Mouse (Mus musculus) MN1 (cell line): ENCODE data around the gene Taar8c.
A peak's percentile ranks its signal among the peaks of the same experiment; 100 is the strongest.
"Not testable (repeated sequence)": the region's sequence is repeated elsewhere in the genome, so short reads cannot be mapped to it uniquely, and the experiment has no call there.

Source experiments
- DNase-seq: peaks from one replicate; pipeline ENCODE4 v3.0.0-alpha.2; 2016; ENCODE audit warnings: low spot score

Taar8c gene

DNA sequence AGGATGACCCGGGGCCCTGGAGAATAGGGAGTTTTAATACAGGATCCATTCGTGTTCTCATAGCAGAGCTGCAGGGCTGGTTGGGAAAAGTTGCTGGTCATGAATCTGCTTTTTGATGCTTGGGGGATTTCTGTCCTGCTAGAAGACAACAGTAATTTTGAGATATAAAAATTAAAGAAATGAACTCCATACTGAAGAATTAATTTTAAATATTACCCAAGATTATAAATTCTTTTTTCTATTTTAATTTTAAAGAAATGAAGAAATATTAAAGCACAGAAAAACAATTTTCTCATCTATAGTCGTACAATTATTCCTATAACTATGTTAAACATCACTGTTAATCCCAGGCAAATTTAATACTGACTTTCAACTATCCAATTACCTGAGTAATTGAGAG, at the start of gene Taar8c:
Gene Taar8c, minus strand, starts transcription at position 101 of the 400 bp plus-strand sequence.
- DNase-seq: not testable (repeated sequence)

DNA sequence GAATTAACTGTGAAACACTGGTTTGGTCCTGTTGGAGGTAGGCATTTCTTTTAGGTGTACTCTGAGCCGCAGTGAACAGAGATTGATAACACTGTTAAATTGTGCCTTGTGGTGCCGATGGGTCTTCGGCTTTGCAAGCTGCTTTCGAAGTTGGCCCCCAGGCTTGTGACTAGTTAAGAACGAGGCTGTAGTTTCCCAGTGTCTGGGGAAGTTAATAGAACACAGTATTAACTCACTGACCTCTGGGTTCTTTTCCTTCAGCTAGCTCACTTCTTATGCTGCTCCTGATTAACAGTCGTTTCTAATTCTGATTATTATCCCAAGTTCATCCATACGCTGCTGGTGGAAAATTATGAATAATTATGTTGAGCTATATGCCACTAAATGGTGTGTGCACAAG, 48.4 kb upstream of the Taar8c start:
- DNase-seq: no peak

DNA sequence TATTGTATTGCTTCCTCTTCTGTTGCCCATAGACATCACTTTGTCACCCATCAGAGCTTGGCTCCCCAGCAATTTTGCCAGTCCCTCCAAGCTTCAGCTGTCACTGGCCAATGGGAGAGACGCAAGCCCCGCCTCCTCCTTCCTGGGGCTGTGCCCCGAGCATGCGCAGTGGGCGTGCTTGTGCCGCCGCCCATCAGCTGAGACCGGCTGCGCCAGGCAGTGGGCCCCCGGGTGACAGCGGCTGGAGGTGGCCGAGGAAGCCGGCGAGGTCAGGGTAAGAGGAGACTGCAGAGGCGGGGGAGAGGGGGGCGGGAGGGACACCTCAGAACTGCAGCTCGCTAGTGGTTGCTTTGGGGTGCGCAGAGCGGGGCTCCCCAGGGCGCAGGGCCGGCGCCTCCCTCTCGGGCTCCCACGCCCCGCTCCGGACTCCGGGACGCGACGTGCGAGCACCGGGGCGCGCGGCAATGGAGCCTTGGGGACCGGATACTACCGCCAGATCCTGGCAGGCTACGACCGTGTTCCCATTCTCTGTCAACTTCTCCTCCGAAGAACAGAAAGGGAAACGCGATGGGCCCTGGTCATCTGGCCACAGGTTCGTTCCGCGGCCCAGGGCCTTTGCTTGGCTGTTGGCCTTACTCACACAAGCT, 47.5 kb upstream of the Taar8c start, which contains the start of gene Stx7:
Gene Stx7, plus strand, starts transcription at position 168 of the 647 bp plus-strand sequence.
- DNase-seq: peak; percentile 97

DNA sequence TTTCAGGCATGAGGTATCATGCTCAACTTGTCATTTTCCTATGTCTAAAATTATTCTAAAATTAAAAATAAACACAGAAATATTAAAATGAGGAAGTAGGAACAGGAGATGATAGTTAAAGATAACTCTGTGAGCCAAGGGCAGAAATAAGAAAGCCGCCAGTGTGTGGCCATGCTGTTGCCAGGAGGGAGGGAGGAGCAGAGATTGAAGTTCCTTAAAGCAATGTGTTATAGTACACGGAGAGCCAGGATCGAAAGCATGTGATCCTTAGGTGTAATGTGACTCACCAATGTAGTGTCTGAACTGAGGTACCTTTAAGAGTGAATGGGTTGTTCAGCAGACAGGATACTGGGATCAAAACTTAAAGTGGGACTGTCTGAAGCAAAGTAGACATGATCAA, 41.0 kb upstream of the Taar8c start:
- no peak for DNase-seq

DNA sequence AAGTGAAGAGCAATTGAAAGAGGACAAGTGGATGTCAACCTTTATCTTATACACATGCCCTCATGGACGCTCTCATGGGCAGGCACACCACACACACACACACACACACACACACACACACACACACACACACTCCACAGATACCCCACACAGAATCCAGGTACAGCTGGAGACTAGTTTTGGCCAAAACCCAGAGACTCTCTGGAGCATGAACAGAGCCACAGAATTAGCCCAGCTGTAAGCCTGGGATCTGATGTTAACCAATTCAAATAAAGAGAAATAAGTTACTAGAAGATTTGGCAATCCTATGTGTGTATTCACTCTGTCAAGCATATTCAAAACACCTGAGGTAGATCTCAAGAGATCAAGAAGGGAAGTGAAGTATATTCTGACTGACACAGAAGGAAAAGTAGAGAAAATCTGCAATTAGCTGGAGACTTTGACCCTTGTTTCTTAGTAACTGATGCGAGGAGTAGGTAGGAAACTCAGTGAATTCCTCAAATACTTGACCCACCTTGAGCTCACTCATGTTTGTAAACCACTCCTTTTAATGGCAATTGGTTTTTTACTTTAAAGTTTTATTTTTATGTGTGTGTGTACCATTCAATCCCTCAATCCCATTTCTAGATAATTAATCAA, 37.0 kb upstream of the Taar8c start:
- DNase-seq: no peak

DNA sequence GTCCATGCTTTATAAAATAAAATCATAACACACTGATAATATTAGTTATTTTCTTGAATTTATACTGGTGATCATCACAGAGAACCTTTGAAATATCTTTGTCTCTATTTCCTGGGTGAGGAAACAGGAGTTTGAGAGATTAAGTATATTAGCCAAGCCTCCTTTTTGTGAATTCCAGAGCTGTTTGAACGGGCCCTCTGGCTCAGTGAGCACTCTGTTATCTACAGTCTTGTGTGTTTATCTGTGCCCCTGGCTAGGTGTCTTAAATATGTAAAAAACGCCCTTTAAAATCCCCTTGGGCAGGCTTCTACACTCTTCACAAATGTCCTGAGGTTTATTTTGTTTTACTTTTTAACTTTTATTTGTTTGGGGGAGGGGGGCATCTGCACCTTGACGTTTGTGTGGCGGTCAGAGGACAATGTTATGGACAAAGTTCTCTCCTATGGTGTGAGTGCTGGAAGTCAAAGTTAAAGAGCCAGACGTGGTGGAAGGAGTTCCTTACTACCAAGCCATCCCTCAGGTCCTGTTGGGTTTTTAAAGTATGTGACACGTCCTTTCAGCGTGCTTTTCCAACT, 32.4 kb upstream of the Taar8c start:
- DNase-seq: no peak

DNA sequence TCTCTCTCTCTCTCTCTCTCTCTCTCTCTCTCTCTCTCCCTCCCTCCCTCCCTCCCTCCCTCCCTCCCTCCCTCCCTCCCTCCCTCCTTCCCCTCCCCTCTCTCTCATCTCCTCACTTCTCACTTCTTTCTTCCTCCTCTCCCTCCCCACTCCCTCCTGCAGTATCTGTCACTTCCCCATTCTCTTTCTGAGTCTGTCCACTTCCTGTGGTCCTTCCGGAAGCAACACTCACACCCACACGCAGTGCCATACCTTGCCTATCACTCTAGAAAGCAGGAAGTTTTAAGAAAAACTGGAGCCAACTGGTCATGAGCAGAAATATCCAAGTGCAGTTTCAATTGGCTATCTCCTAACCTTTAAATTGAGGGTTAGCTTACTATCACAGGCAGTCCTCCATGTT, 31.4 kb upstream of the Taar8c start:
- DNase-seq: no peak

DNA sequence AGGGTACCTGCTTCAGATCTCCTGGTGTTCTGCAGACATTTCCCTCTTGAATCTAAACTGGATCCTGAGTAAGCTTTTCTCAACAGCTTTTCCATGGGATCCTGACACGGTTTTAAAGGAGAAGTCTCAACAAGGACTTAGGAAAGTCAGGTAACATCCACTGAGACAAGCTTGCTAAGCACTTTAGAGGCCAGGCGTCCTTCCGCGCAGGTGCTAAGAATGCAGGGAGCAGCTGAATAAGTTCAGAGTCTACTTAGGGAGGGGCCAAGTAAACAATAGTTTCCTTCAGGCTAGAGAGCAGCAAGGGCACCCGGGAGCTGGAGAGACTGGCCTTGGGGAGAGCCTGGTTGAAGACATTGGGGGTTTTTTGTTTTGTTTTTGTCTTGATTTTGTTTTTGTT, 30.6 kb upstream of the Taar8c start:
- DNase-seq: no peak

DNA sequence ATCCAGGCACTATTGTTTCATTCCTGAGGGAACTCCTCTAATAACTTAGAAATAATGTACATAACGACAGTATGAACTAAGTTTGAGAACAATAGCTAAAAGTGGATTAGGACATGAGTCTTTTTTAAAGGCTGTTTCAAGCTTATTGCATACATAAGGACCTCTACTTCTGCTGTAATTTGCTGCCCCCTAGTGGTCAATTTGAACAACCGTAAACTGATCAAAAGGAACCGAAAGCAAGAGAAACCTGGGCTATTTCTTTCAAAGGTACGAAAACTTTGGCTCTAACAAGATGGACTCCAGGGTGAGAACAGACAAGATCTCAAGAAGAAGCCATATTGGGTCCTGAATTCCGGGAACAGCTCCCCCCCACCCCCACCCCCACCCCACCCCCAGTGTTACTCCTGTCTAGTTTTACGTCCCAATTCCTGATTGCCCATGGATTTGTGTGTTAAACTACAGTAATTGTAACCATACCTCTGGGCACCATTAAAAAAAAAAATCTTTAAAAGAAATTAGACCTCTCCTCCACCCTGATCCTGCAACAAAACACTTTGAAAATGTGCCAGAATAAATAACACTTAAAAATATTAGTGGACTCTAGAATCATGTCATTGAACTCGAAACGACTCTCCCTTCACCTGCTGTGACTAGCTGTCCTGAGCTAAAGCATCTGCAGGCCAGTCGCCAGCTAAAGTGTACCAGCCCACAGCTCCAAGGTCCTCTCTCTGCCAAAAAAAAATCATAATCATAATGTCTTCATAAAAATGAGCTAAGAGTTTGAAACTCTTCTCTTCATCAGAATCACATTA, 29.9 kb upstream of the Taar8c start:
- DNase-seq: peak; percentile 90

DNA sequence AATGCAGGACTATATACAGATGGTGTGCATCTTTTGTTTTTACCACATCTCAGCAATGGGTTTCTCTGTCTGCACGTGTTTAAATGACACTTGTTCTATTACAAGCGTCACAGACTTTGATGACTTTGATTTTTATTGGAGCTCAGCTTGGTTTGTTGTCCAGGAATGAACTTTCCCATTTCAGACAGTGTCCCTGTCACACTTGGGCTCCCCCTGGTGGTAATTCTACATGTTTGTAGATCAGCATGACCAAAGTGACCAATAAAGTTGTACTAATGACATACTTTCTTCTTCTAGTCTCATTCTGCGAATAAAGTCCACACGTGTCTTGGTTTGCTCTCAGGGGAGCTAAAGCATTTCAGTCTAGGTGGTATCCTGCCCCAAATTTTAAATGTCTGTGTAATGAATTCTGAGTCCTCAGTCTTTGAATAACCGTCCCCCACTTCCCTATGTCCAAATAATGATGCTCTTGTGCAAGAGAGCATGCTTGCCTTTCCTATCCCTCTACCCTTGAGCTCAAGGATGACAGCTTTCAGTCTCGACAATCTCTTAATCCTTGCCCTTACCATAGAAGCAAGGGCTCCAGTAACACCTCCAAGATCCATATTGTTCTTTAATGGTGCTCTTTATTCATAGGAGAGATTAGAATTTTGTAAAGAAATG, 9.5 kb upstream of the Taar8c start:
- DNase-seq: peak; percentile 54

DNA sequence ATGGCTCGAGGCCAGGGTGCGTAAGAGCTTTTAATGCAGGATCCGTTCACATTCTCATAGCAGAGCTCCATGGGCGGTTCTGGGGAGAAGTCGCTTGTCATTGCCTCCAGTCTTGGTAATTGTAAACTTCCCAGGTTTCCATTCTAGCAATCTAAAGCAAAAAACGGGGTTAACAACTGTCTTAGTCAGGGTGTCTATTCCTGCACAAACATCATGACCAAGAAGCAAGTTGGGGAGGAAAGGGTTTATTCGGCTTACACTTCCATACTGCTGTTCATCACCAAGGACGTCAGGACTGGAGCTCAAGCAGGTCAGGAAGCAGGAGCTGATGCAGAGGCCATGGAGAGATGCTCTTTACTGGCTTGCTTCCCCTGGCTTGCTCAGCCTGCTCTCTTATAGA, 7.7 kb upstream of the Taar8c start, which contains the start of gene Taar9:
Gene Taar9, minus strand, starts transcription at position 101 of the 400 bp plus-strand sequence.
- not testable (repeated sequence) for DNase-seq

DNA sequence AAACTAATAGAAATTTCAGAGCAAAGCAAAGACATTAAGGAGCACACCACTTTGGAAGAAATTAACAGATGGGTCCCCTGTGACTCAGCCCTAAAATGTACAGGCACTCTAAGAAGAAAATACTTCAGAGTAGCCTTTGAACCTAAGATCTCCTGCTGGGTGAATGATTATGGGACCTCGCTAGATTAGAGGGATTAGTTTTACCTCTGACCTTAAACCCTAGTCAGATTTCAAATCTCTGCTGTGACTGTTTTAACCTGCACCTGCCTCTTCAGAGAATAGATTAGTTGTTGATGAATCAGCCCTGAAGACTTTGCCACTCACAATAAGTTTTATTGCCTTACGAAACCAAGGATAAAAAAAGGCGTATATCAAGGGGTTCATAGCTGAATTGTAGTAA, 6.5 kb upstream of the Taar8c start:
- DNase-seq: no peak

DNA sequence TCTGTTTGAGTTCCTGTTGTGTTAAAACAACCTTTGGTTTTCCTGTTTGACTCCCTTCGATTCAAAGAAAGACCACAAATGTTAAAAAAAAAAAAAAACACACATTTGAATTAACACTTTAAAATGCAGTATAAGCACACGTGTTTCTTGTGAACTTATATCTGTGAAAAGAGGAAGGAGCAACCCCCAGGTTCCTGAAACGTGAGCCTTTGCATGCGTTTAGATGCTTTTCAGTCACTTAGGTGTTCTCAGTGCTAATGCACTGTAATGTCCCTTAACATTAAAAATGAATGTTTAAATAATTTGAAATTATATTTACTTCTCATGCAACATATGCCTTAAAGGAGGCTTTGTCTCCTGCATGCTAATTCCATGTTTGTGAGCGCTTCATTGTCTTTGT, 6.0 kb upstream of the Taar8c start:
- DNase-seq: no peak

DNA sequence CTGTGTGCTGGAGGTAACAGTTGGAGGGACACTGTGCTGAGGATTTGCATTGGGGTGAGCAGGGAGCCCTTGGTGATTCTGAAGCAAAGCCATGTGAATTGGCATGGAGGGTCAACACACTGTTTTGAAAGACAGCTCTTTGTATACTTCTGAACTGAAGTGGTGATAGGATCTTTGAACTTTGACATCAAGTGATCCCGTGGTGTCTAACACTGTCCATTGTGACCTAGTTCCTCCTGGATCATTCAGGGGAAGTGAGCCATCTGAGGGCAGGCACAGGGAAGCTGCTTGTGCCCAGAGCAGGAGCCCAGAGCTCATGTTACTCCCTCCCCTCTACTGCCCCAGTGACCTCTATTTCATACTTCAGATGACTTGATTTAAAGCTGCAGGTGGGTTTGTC, 1.6 kb upstream of the Taar8c start:
- not testable (repeated sequence) for DNase-seq

DNA sequence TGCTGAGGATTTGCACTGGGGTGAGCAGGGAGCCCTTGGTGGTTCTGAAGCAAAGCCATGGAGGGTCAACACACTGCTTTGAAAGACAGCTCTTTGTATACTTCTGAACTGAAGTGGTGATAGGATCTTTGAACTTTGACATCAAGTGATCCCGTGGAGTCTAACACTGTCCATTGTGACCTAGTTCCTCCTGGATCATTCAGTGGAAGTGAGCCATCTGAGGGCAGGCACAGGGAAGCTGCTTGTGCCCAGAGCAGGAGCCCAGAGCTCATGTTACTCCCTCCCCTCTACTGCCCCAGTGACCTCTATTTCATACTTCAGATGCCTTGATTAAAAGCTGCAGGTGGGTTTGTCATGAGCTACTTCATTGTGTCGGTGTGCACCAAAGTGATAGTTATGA, 4.7 kb downstream of the Taar8c start:
- DNase-seq: not testable (repeated sequence)

DNA sequence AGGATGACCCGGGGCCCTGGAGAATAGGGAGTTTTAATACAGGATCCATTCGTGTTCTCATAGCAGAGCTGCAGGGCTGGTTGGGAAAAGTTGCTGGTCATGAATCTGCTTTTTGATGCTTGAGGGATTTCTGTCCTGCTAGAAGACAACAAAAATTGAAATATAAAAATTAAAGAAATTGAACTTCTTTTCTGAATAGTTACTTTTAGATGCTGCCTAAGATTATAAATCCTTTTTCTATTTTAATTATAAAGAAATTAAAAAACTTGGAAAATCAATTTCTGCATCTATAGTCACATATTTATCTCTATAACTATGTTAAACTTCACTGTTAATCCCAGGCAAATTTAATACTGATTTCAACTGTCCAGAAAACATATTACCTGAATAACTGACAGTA, 9.5 kb downstream of the Taar8c start, which contains the start of gene Taar8b:
Gene Taar8b, minus strand, starts transcription at position 101 of the 400 bp plus-strand sequence.
- no peak for DNase-seq

DNA sequence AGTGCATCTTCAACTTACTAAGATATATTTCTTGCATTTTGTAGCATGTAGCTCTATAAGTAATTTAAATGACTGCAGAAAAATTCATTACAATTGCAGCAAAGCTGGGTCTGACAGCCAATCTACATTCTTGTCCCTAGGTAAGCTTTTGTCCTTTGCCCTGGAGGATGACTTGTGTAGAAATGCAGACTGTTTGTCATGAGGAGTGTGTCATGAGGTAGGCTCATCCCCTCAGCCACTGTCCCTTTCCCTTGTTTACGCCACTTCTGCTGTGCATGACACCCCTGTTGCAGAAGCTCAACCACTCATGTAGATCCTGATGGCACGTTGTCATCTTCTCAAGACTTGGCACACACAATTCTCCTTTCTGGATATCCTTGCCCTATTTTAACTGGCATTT, 14.5 kb downstream of the Taar8c start:
- DNase-seq: no peak

DNA sequence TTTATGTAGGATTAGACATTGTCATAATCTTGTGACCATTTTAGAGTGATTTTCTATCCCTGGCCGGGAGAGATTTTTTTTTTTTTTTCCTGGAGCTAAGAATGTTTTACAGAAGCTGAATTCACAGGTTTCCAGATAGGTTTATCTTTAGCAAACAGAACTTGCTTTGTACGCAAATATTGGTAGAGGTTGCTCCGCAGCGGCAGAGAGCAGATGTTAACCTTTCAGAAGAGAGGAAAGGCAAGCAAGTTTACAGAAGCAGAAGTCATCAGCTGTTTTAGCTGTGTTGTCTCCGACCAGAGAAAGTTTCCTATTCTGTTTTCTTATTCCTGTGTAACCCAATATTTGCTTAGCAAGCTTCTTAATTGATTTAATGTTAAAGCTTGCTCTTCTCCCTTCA, 15.2 kb downstream of the Taar8c start:
- DNase-seq: no peak

DNA sequence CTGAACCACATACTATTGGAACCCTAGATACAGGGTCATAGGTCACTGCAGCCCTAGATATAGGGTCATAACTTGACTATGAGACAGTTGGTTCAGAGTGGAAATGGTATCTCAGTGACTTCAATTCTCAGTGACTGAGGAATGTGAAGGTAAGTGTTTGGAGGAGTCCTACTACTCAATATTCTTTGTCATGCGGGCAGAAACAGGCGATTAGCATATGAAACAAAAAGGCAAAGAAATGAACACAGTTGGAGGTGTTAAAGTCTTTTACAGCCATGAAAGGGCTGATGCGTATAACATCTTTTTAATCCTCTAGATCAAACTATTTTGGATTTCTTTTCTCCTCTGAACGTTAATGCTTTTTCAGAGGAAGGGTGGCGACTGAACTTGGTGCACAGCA, 15.8 kb downstream of the Taar8c start:
- no peak for DNase-seq

DNA sequence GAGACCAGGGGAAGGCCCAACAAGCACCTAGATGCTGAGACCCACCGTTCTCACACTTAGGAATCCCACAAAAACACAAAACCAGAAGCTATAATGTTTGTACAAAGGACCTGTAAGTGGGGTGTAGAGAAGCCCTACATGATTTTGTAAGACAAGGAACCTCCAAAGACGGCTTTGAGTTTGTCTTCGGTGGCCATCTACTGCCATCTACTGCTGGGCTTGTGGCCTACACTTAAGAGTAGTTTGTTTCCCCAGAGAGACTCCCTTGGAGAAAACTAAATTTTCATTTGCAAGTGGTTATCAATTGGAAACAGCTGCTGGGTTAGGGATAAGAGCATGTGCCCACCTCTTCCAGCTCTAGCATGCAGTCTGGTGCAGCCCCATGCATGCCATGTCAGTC, 21.5 kb downstream of the Taar8c start:
- peak; percentile 18 for DNase-seq

DNA sequence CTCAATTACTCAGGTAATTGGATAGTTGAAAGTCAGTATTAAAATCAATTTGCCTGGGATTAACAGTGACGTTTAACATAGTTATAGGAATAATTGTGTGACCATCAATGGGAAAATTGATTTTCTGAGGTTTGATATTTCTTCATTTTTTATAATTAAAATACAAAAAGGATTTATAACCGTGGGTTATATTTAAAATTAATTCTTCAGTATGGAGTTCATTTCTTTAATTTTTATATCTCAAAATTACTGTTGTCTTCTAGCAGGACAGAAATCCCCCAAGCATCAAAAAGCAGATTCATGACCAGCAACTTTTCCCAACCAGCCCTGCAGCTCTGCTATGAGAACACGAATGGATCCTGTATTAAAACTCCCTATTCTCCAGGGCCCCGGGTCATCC, 25.5 kb downstream of the Taar8c start, which contains the start of gene Taar8a:
Gene Taar8a, plus strand, starts transcription at position 301 of the 400 bp plus-strand sequence.
- not testable (repeated sequence) for DNase-seq

DNA sequence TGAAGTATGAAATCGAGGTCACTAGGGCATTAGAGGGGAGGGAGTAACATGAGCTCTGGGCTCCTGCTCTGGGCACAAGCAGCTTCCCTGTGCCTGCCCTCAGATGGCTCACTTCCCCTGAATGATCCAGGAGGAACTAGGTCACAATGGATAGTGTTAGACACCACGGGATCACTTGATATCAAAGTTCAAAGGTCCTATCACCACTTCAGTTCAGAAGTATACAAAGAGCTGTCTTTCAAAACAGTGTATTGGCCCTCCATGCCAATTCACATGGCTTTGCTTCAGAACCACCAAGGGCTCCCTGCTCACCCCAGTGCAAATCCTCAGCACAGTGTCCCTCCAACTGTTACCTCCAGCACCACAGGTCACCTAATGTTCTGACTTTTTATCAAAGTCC, 27.0 kb downstream of the Taar8c start:
- not testable (repeated sequence) for DNase-seq
